Mouse (Mus musculus): Measurements from ENCODE around the gene Usp31.

Usp31 gene

DNA sequence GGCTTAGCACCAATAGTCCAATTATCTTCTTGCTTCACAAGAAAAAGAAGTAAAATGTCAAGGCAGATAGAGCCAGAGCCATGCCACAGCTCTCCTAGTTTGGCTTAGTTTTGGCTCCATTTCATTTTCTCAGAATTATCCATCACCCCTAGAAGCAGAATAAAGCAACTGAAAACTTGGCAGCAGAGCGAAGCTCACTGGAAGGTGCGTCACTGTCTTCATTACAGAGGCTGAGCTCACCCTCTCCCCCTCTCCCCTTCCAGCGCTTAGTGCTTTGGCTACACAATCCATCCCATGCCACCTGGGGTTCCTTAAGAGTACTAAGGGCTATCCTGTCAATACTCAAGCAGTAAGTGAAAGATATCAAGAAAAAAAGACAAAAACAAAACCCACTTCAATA, 56.3 kb downstream of the Usp31 start:
- 48% methylated on average over 3 of the region's 3 CpGs for WGBS

DNA sequence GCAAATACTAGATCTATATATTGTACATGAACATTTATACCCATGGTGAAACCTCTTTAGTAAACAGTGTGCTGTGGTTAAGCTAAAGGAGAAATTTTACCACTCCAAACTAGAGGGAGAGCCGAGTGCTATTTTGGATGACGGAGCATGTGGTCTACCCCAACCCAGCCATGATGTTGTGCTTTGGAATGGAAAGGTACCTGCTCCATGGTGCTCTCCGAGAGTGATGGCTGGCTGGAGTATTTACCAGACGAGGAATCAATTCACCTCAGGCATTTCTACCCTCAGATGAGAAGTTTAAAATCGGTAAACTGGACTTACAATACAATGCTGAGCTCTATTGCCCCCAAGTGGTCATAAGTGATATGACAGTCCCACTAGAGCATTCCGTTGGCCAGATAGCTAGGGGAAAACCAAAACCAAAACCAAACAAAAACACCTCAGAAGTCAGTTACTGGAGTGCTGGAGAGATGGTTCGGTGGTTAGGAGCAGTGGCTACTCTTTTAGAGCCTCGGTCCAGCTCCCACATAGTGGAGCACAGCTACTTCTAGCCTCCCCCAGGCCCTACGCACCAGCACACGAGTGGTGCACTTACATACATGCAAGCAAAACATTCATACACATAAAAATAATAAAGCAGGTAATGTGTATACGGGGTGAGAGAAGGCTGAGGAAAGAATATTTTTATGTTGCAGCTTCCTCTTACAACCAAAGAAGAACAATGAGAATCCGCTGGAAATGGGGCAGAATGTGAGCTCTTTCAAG, 65.9 kb downstream of the Usp31 start:
- WGBS = 45% methylated on average over 12 of the region's 12 CpGs

DNA sequence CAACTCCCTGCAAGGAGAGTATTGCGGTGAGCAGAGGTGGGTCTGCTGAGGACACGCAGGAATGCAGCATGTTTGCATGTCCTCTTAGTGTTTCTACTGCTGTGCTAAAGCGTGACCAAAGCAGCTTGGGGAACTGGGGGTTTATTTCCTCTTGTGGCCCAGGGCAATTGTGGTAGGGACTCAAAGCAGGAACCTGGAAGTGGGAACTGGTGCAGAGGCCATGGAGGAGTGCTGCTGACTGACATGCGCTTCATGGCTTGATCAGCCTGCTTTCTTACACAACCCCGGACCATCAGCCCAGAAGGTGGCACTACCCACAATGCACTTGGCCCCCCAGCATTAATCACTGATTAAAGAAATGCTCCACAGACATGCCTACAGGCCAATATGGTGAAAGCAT, 70.3 kb downstream of the Usp31 start:
- 87% methylated on average over 5 of the region's 5 CpGs for WGBS

DNA sequence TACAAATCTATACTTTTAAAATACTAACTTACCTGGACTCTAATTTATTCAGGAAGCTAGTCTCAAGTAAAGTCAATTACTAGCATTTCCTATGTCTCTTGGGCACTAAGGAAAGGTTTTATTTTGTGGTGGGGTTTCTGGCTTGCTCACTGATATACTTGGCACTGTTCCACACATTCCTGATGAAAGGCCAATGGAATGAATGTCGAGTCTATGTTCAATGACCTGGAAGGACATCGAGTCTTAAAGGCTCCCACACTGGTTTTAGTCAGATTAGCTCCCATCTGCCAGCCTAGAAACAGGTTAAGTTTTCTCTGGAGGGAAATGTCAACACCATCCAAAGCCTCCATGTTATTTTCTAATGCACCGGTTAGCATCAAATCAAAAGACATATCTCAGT, 72.8 kb downstream of the Usp31 start:
- WGBS = 40% methylated on average over 3 of the region's 3 CpGs

DNA sequence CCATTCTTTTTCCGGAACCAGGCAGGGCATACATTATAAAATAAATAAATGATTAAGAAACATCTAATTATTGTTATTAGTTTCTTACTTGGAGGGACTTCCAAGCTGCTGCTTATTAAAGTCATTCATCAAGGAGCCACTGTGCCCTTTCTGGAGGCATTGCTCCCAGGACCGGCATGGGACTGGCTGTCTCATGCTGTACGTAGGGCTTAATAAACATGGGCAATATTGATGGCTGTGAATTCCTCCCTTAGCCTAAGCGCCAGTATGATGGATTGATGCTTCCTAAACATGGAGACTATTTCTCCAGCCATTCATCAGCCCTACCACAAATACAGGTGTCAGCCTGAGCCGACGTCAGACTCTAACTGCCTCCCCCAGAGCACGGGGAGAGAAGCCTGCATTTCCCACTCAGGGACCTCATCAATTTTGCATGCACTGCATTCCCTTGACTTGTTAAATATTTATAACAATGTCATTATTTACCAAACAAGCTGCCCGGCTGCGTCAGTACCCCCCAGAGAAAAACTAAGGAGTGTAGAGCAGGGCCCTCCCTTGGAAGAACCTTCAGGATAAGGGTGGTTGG, 84.1 kb downstream of the Usp31 start:
- 83% methylated on average over 9 of the region's 9 CpGs for WGBS

DNA sequence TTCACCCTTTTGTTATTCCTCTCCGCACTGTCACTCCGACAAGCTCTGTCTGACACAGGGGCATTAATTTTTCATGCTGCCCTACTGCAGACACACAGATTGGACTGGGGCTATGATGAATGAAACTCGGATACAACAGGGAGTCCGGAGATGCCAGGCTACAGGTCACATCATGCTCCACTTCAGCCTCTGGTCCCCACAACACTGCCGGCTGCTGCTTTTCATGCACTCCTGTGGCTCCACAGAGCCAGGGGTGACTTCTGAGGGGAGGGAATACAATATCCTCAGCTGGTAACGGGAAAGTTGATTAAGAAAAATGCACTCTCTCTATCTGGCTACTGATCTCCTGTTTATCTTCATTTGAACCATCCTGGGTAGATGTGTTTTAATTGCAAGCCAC, 84.6 kb downstream of the Usp31 start:
- WGBS = 78% methylated on average over 6 of the region's 6 CpGs

DNA sequence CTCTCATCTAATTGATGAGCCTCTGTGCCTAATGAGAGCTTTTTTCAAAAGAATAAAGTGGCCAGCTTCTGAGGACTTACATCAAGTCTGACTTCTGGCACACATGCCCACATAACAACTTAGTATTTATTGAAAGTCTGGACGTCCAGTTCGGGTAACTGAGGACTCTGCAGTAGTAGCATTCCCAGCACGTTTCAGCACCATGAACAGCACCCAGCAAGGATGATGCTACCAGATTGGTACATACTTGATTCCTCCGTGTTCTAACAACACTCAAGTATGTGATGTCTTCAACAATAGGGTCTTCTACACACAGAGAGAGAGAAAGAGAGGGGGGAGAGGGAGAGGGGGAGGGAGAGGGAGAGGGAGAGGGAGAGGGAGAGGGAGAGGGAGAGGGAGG, 105.4 kb downstream of the Usp31 start:
- WGBS = 45% methylated on average over 4 of the region's 4 CpGs

DNA sequence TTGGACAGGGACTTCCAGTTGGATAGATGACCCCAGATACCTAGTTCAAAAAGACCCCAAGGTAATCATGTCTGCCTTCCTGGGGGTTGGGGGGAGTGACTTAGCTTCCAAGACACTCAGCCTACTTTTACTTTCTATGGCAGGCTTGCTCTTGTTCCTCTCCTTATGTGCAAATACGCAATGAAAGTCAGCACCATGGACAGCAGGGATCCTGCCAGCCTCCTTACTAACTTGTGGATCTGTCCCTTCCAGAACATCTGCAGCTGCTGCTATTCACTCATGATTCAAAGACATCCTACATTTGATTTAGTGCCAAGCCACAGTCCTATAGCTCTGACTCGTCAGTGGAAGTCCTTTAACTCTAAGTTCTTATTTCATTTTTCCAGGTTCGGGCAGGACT, 110.7 kb downstream of the Usp31 start:
- 72% methylated on average over 3 of the region's 3 CpGs for WGBS

DNA sequence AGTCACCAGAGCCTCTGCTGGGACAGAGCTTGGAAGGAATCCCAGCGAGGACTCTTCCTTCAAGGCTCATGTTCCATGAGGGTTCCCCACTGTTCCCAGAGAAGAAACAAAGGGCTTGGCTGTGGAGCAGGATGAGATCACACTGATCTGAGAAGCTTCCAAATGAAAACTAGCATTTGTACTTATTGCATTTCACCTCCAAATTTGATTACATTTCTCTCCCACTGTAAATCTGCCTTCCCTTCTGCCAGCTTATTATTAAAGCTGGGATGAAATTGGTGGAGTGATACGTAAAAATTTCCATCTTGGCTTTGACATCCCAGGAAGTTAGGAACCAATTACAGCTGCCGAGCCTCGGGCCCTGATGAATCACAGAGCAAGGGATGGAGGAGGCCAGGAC, 111.6 kb downstream of the Usp31 start:
- WGBS = 59% methylated on average over 4 of the region's 4 CpGs

DNA sequence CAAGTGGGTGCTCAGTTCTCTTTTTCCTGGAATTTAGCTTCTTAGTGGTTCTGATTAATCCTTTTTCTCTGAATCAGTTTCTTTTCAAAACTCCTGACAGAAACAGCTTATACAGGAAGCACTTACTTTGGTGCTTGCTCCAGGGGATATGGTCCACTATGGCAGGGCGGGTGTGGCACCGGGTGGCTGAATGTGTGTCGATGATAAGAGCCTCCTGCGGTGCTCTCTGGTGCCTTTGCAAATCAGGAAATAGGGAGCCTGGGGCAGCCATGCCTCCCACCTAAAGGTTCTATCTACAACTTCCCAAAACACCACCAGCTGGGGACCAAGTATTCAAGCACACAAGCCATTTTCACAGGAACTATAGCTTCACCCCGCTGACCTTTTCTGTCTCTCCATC, 112.0 kb downstream of the Usp31 start:
- WGBS = 83% methylated on average over 5 of the region's 5 CpGs

DNA sequence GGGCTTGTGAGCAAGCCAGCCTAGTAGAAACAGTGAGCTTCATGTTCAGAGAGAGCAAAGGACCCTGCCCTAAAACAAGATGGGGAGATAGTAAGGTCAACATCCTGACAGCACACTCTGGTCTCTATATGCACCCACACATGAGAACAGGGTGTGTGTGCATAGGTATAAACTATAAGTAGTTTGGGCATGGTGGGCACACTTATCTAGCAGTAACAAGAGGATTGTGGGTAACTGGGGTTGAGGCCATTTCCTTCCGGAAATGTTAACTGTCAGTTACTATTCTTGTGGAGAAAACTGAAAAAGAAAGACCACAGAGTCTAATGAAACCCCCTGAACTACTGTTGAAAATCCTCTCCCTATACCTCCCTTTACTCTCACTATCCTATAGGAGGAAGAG, 112.4 kb downstream of the Usp31 start:
- 78% methylated on average over 1 of the region's 1 CpGs for WGBS
